Mouse (Mus musculus) liver, embryonic 14.5 days (tissue): ENCODE data around the gene Rpusd2.

ENCODE experiments used
- CTCF ChIP-seq: IDR thresholded peaks from 2 replicates; pipeline ENCODE4 v1.5.1; 2016; ENCODE audit warnings: antibody characterized with exemption, low read depth, control low read depth
- EP300 ChIP-seq: IDR thresholded peaks from 2 replicates; pipeline ENCODE4 v1.6.1; 2016; ENCODE audit warnings: antibody characterized with exemption, low read depth

- peak; percentile 42 for TF ChIP-seq CTCF
- TF ChIP-seq EP300: no peak
Observed at GRCm38 (mm10) chr2:119017647-119018046, 16.9 kb upstream of the Rpusd2 start.
